Mouse (Mus musculus) forebrain, postnatal 0 days (tissue): ENCODE results near the gene Phb. TPM values are rescaled to one million over a fixed set of nuclear protein-coding genes. Genes with fewer than 3 reads are reported as not detected.

Source experiments
- ATAC-seq: fragments of 200-750 bp; cut with Nextera tagmentation; 2 replicates; pipeline ENCODE4 v1.8.0; 2017; ENCODE audit warnings: mild to moderate bottlenecking, moderate library complexity
- DNase-seq: peaks from one replicate; pipeline ENCODE4 v3.0.0-alpha.2; 2015
- H3K27ac ChIP-seq: fragments of 300-500 bp; sonication (generic); 2 replicates; pipeline ENCODE4 v1.5.1; 2014; ENCODE audit warnings: low read depth, mild to moderate bottlenecking, antibody characterized with exemption, low read length, moderate library complexity, mixed read lengths
- H3K27me3 ChIP-seq: fragments of 300-500 bp; sonication (generic); 2 replicates; pipeline ENCODE4 v1.6.1; 2014; ENCODE audit warnings: mild to moderate bottlenecking, low read length, mixed read lengths; ENCODE audit not compliant: insufficient read depth
- H3K36me3 ChIP-seq: fragments of 300-500 bp; sonication (generic); 2 replicates; pipeline ENCODE4 v1.6.1; 2014; ENCODE audit warnings: mild to moderate bottlenecking, moderate library complexity; ENCODE audit not compliant: insufficient read depth
- H3K4me1 ChIP-seq: fragments of 300-500 bp; sonication (generic); 2 replicates; pipeline ENCODE4 v1.6.1; 2014; ENCODE audit warnings: antibody characterized with exemption; ENCODE audit not compliant: insufficient read depth
- H3K4me2 ChIP-seq: fragments of 300-500 bp; sonication (generic); 2 replicates; pipeline ENCODE4 v1.6.1; 2014; ENCODE audit warnings: low read depth, mild to moderate bottlenecking, moderate library complexity
- H3K4me3 ChIP-seq: fragments of 300-500 bp; sonication (generic); 2 replicates; pipeline ENCODE4 v1.5.1; 2014; ENCODE audit warnings: low read depth, low read length, mixed read lengths
- H3K9ac ChIP-seq: fragments of 300-500 bp; sonication (generic); 2 replicates; pipeline ENCODE4 v1.6.1; 2014; ENCODE audit warnings: mild to moderate bottlenecking
- H3K9me3 ChIP-seq: fragments of 300-500 bp; sonication (generic); 2 replicates; pipeline ENCODE4 v1.6.1; 2016; ENCODE audit warnings: low read length
- CTCF ChIP-seq: sonication (generic); IDR thresholded peaks from 2 replicates; pipeline ENCODE4 v1.5.1; 2016; ENCODE audit warnings: antibody characterized with exemption, control low read depth, low read depth
- WGBS: fragments of 180-500 bp; shearing (Covaris S2); extraction: QIAGEN DNeasy Blood & Tissue Kit; methylation state at CpG from one replicate; pipeline ENCODE4 v1.1.7; 2014; 5-methylcytosine and 5-hydroxymethylcytosine counted together
- polyA plus RNA-seq: library from polyadenylated mRNA; unstranded; fragments of >200 nt; fragmentation: Nextera tagmentation; extraction: Ambion mirVana; gene quantifications from 2 replicates; pipeline ENCODE4 v1.2.1, GENCODE M21; 2015
- total RNA-seq: library from RNA; depleted of rRNA; stranded (reverse); fragments of >200 nt; gene quantifications from 2 replicates; pipeline ENCODE4 v1.2.3, GENCODE M21; 2014

Phb gene
- total and polyA plus RNA-seq, 2 experiments from 2014 or later = 130 to 192 TPM

- ATAC-seq = no peak
- Histone ChIP-seq H3K4me1 (peaks cover 17% of the 10 kb centered on the region), H3K27me3 (no peaks in the 10 kb centered on the region), H3K4me3 (no peak overlapping the region), H3K36me3 (no peaks in the 10 kb centered on the region), H3K4me2 (no peak overlapping the region), H3K9ac (no peak overlapping the region), H3K9me3 (no peaks in the 10 kb centered on the region), H3K27ac (no peak overlapping the region)
- TF ChIP-seq CTCF = no peak
- WGBS = 83% methylated on average over 7 of the region's 7 CpGs
- DNase-seq = no peak
Observed at GRCm38 (mm10) chr11:95710478-95710877, 43.7 kb downstream of the Phb start.

GRCm38 (mm10) chr11:95712085-95712562, 45.4 kb downstream of the Phb start:
- TF ChIP-seq CTCF = no peak
- Histone ChIP-seq H3K4me2 (peak overlapping the region; percentile 86), H3K9me3 (no peaks in the 10 kb centered on the region), H3K9ac (peak overlapping the region; percentile 96), H3K4me3 (peak overlapping the region; percentile 86), H3K4me1 (peaks cover 25% of the 10 kb centered on the region), H3K36me3 (no peaks in the 10 kb centered on the region), H3K27me3 (no peaks in the 10 kb centered on the region), H3K27ac (peak overlapping the region; percentile 95)
- ATAC-seq (no peak), DNase-seq (no peak)
- 26% methylated on average over 12 of the region's 12 CpGs for whole genome bisulfite sequencing

GRCm38 (mm10) chr11:95712563-95713224, 45.9 kb downstream of the Phb start, which contains the start of gene Zfp652:
Gene Zfp652 (plus strand): TSS chr11:95712673.
- Histone ChIP-seq H3K4me3 (peak within 1 kb of the TSS; percentile 86), H3K36me3 (no peaks in the 10 kb centered on the region), H3K27ac (peak within 1 kb of the TSS; percentile 95), H3K9me3 (no peaks in the 10 kb centered on the region), H3K4me2 (peak within 1 kb of the TSS; percentile 86), H3K4me1 (peaks cover 25% of the 10 kb centered on the region), H3K9ac (peak within 1 kb of the TSS; percentile 96), H3K27me3 (no peaks in the 10 kb centered on the region)
- ATAC-seq (peak; percentile 93), DNase-seq (peak; percentile 92)
- WGBS = 1% methylated on average over 22 of the region's 103 CpGs
- TF ChIP-seq CTCF = no peak

GRCm38 (mm10) chr11:95713225-95713810, 46.6 kb downstream of the Phb start:
- Histone ChIP-seq H3K27ac (peak overlapping the region; percentile 95), H3K9ac (peak overlapping the region; percentile 96), H3K27me3 (no peaks in the 10 kb centered on the region), H3K9me3 (no peaks in the 10 kb centered on the region), H3K4me3 (peak overlapping the region; percentile 86), H3K36me3 (no peaks in the 10 kb centered on the region), H3K4me2 (peak overlapping the region; percentile 86), H3K4me1 (peaks cover 25% of the 10 kb centered on the region)
- WGBS = 2% methylated on average over 40 of the region's 49 CpGs
- peak; percentile 66 for DNase-seq
- TF ChIP-seq CTCF = no peak
- peak; percentile 72 for ATAC-seq

- H3K27me3 ChIP-seq = no peaks in the 10 kb centered on the region
- no peaks in the 10 kb centered on the region for H3K9me3 ChIP-seq
- H3K4me2 ChIP-seq = peak overlapping the region; percentile 86
- peak; percentile 51 for DNase-seq
- peak overlapping the region; percentile 96 for H3K9ac ChIP-seq
- peaks cover 25% of the 10 kb centered on the region for H3K4me1 ChIP-seq
- 0% methylated on average over 13 of the region's 13 CpGs for WGBS
- ATAC-seq = no peak
- H3K27ac ChIP-seq = peak overlapping the region; percentile 95
- peak overlapping the region; percentile 86 for H3K4me3 ChIP-seq
- TF ChIP-seq CTCF = no peak
- no peaks in the 10 kb centered on the region for H3K36me3 ChIP-seq
Observed at GRCm38 (mm10) chr11:95713811-95714241, 47.1 kb downstream of the Phb start.

- DNase-seq = no peak
- H3K9me3 ChIP-seq = no peaks in the 10 kb centered on the region
- H3K4me3 ChIP-seq = peak overlapping the region; percentile 86
- no peak overlapping the region for H3K27ac ChIP-seq
- H3K36me3 ChIP-seq = no peaks in the 10 kb centered on the region
- ATAC-seq = no peak
- peak overlapping the region; percentile 86 for H3K4me2 ChIP-seq
- no peak for TF ChIP-seq CTCF
- peak overlapping the region; percentile 96 for H3K9ac ChIP-seq
- no peaks in the 10 kb centered on the region for H3K27me3 ChIP-seq
- WGBS = 39% methylated on average over 7 of the region's 7 CpGs
- peaks cover 25% of the 10 kb centered on the region for H3K4me1 ChIP-seq
Observed at GRCm38 (mm10) chr11:95714411-95714810, 47.7 kb downstream of the Phb start.

GRCm38 (mm10) chr11:95716136-95716535, 49.4 kb downstream of the Phb start:
- Histone ChIP-seq H3K27ac (no peak overlapping the region), H3K36me3 (no peaks in the 10 kb centered on the region), H3K9ac (peak overlapping the region; percentile 18; the same call in 1 of the 2 replicates), H3K4me2 (0 out of 2 replicates have a peak overlapping the region, but pooled peaks have one; percentile 86), H3K9me3 (no peaks in the 10 kb centered on the region), H3K27me3 (no peaks in the 10 kb centered on the region), H3K4me3 (no peak overlapping the region), H3K4me1 (peaks cover 25% of the 10 kb centered on the region)
- DNase-seq (peak; percentile 13), ATAC-seq (no peak)
- 28% methylated on average over 8 of the region's 8 CpGs for WGBS
- TF ChIP-seq CTCF = no peak
